Mouse (Mus musculus): ENCODE measurements at regions not wholly inside any gene's neighbourhood (a gene's known extent, or its start where the extent isn't known, plus 50 kb on each side); places are given as distances from the start of the nearest gene placed in this dataset.

GRCm38 (mm10) chr10:37397271-37397991, 258.7 kb upstream of the Marcks start:
- TF ChIP-seq CTCF (IDR thresholded peaks at IDR 0.05; ENCODE audit: borderline replicate concordance, control insufficient read depth, extremely low read depth, insufficient read depth, low read length, poor library complexity) (no peak), POLR2A (IDR thresholded peaks at IDR 0.05; ENCODE audit: control insufficient read depth, extremely low read depth, insufficient read depth, low read length, poor library complexity) (no peak)

Data from thymus, adult 2 months (tissue).